ENCODE assay signal across 27 mouse cellular contexts in the genomic region with DNA sequence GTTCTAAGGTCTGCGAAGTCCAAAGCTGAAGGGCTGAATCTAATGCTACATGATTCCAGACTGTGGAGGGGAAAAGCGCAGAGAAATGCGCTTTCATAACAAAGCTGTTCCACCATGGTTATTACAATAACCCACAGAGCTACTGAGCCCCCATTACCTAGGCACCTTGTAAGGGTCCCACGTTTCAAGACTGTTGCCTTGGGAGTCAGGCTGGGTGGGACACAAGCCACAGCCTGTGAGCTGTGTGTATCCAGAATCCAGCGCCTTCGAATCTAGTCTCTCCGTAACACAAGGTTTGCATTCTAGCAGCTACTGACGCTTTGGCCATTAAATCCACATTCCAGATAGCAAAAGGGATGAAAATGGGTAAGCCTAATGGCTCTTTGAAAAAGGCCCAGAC. TPM values are rescaled to one million over a fixed set of nuclear protein-coding genes. Genes with fewer than 3 reads are reported as not detected.
DNase-seq lines count a peak whose midpoint lies in the region; ATAC-seq lines count a peak whose summit lies in the region.
"Had no signal": no experiment of that assay in that cellular context is flagged by ENCODE, and none has a peak within 500 bp of the region (broad histone marks: within the 10 kb centered on the region; RNA-seq: fewer than 3 reads in every experiment).

No protein-coding gene starts in this region.

- H3K4me3 ChIP-seq in forebrain, embryonic 15.5 days: no peak overlapping the region
- no peak overlapping the region for H3K4me3 ChIP-seq in forebrain, embryonic 10.5 days
- H3K4me3 ChIP-seq in heart, embryonic 11.5 days (ENCODE audit: low read depth, low read length): no peak overlapping the region
- H3K4me3 ChIP-seq: embryonic facial prominence, embryonic 10.5 days; embryonic facial prominence, embryonic 12.5 days; forebrain, embryonic 12.5 days had no signal

- no peak for ATAC-seq in forebrain, embryonic 15.5 days (replicated peaks)
- no peak for ATAC-seq in heart, embryonic 11.5 days (replicated peaks; ENCODE audit: insufficient number of reproducible peaks, low FRiP score, low TSS enrichment)
- ATAC-seq: activated CD4-positive, CD25-positive, alpha-beta regulatory T cell, adult 4 months; CD4-positive, CD25-positive, alpha-beta regulatory T cell, adult 4 months; forebrain, postnatal 0 days; Patski had no signal

- no peak for DNase-seq in forebrain, embryonic 10.5 days (ENCODE audit: extremely low spot score, low spot score)
- peak; percentile 74 for DNase-seq in heart, adult 11 months
- DNase-seq in testis, postnatal 10 days (ENCODE audit: low spot score): peak; percentile 26
- DNase-seq in testis, postnatal 14 days (ENCODE audit: low spot score): no peak
- peak; percentile 1 for DNase-seq in urinary bladder, postnatal 14 days (ENCODE audit: low spot score)
- no peak for DNase-seq in urinary bladder, postnatal 25 days (ENCODE audit: low spot score)
- DNase-seq: adrenal gland, adult 8-10 months; adrenal gland, postnatal 14 days; adrenal gland, postnatal 36 days; B cell, adult 2 months; cerebellum, adult 11-12 months; cerebellum, adult 2 months; cerebellum, adult 9-10 months; cerebellum, postnatal 10 days; cerebellum, postnatal 25 days; forebrain, postnatal 0 days had no signal

- H3K4me1 ChIP-seq in forebrain, embryonic 15.5 days: no peaks in the 10 kb centered on the region
- H3K4me1 ChIP-seq in forebrain, embryonic 10.5 days: no peaks in the 10 kb centered on the region
- H3K4me1 ChIP-seq in heart, embryonic 11.5 days (ENCODE audit: control insufficient read depth, insufficient read depth, low read length): no peaks in the 10 kb centered on the region
- H3K4me1 ChIP-seq: embryonic facial prominence, embryonic 10.5 days; embryonic facial prominence, embryonic 12.5 days; forebrain, embryonic 12.5 days had no signal

- H3K9me3 ChIP-seq in forebrain, embryonic 15.5 days: no peaks in the 10 kb centered on the region
- no peaks in the 10 kb centered on the region for H3K9me3 ChIP-seq in forebrain, embryonic 10.5 days
- H3K9me3 ChIP-seq in heart, embryonic 11.5 days (replicated peaks; ENCODE audit: control insufficient read depth, low read length): no peaks in the 10 kb centered on the region
- H3K9me3 ChIP-seq: embryonic facial prominence, embryonic 10.5 days; embryonic facial prominence, embryonic 12.5 days; forebrain, embryonic 12.5 days; G1E had no signal

- 86% methylated on average over 8 of the region's 8 CpGs for WGBS in forebrain, embryonic 15.5 days
- WGBS in forebrain, embryonic 10.5 days: 91% methylated on average over 8 of the region's 8 CpGs
- 88% methylated on average over 8 of the region's 8 CpGs for WGBS in heart, embryonic 11.5 days (ENCODE audit: insufficient replicate concordance)

- H3K4me2 ChIP-seq in forebrain, embryonic 15.5 days (replicated peaks): no peak overlapping the region
- no peak overlapping the region for H3K4me2 ChIP-seq in heart, embryonic 11.5 days
- H3K4me2 ChIP-seq: embryonic facial prominence, embryonic 12.5 days; forebrain, embryonic 12.5 days had no signal

- H3K9ac ChIP-seq in forebrain, embryonic 15.5 days (replicated peaks): no peak overlapping the region
- no peak overlapping the region for H3K9ac ChIP-seq in heart, embryonic 11.5 days (ENCODE audit: low read depth, low read length)
- H3K9ac ChIP-seq: embryonic facial prominence, embryonic 12.5 days; forebrain, embryonic 12.5 days; forebrain, postnatal 0 days had no signal

- H3K27ac ChIP-seq in forebrain, embryonic 15.5 days (replicated peaks): peak overlapping the region; percentile 59; the same call in 1 of the 2 replicates
- no peak overlapping the region for H3K27ac ChIP-seq in forebrain, embryonic 10.5 days
- H3K27ac ChIP-seq in heart, embryonic 11.5 days (ENCODE audit: low read depth, low read length): no peak overlapping the region
- H3K27ac ChIP-seq: embryonic facial prominence, embryonic 10.5 days; embryonic facial prominence, embryonic 12.5 days; forebrain, embryonic 12.5 days had no signal

- no peaks in the 10 kb centered on the region for H3K36me3 ChIP-seq in forebrain, embryonic 15.5 days
- H3K36me3 ChIP-seq in forebrain, embryonic 10.5 days (replicated peaks): no peaks in the 10 kb centered on the region
- no peaks in the 10 kb centered on the region for H3K36me3 ChIP-seq in heart, embryonic 11.5 days (ENCODE audit: control insufficient read depth, insufficient read depth, low read length)
- H3K36me3 ChIP-seq: embryonic facial prominence, embryonic 10.5 days; embryonic facial prominence, embryonic 12.5 days; forebrain, embryonic 12.5 days; G1E had no signal

- H3K27me3 ChIP-seq in forebrain, embryonic 15.5 days: no peaks in the 10 kb centered on the region
- H3K27me3 ChIP-seq in forebrain, embryonic 10.5 days (ENCODE audit: poor library complexity, severe bottlenecking): no peaks in the 10 kb centered on the region
- no peaks in the 10 kb centered on the region for H3K27me3 ChIP-seq in heart, embryonic 11.5 days (ENCODE audit: control insufficient read depth, insufficient read depth, low read length)
- H3K27me3 ChIP-seq: CH12.LX; embryonic facial prominence, embryonic 12.5 days; forebrain, embryonic 12.5 days; Patski had no signal

RNA-seq across cellular contexts. Expression of a gene that starts 35.0 kb away (rescaled TPM):
- polyA plus RNA-seq in forebrain, embryonic 15.5 days (2015; fragmentation: Nextera tagmentation; extraction: Ambion mirVana): not detected in 2 replicates
- 0.05 TPM in 1 of 2 replicates, not detected in the other for polyA plus RNA-seq in forebrain, embryonic 10.5 days (2016; fragmentation: Nextera tagmentation; extraction: Ambion mirVana)
- polyA plus RNA-seq in heart, embryonic 11.5 days (2014; fragmentation: Nextera tagmentation; extraction: Ambion mirVana): not detected in 2 replicates
- polyA plus RNA-seq: cortical plate, adult 2 months; forebrain, postnatal 0 days had no signal

Comparison
In these comparisons a context has a peak if more than half of its experiments do, and no peak if none do; other contexts are left out.
1. DNase-seq: peak in heart, adult 11 months (single experiment), testis, postnatal 10 days (single experiment) and urinary bladder, postnatal 14 days (single experiment); none in forebrain, embryonic 10.5 days (single experiment), testis, postnatal 14 days (single experiment) and urinary bladder, postnatal 25 days (single experiment).